ENCODE assay signal across 8 mouse cellular contexts in the genomic region with DNA sequence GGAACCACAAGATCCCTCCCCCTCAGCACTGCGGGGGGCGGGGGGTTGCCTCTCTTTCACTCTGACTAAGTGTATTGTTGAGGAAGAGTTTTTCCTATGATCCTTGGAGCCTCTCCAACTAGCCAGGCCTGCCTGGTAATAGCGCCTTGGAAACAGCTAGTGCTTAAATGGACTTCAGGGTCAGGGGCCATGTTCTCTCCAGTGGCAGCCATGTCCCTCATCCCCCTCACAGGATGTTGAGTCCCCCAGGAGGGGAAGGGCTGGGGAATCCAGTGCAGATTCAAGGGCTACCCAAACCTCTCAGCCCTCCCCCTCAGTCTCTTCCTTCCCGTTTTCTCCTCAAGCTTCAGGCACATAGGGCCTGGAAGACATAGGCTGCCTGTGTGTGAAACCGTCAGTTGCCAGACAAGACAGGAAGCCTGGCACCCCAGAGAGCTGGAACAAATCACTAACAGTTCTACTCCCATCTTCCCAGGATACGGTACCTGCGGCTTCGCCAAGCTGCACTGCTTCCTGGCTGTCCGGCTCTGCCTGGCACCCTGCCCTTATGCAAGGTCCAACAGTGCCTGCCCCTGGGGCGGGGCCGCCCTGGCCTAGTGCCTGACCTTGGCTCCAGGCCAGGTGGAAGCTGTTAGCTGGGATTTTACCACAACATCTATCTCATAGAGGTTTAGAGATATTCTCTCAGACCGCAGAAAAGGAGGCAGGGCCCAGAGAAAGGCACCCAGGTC. TPM values are rescaled to one million over a fixed set of nuclear protein-coding genes. Genes with fewer than 3 reads are reported as not detected.
DNase-seq lines count a peak whose midpoint lies in the region; ATAC-seq and TF ChIP-seq lines count a peak whose summit lies in the region.

Aldh3b1 (minus strand) TSS at position 598 of the 731 bp plus-strand sequence.

- H3K4me1 ChIP-seq in E14TG2a.4 (replicated peaks; ENCODE audit: low read depth, low read length), result peaks cover 43% of the 10 kb centered on the region
- H3K4me1 ChIP-seq in bone marrow, adult 2 months (ENCODE audit: control insufficient read depth, insufficient read depth, low read length), result peaks cover 20% of the 10 kb centered on the region
- H3K4me1 ChIP-seq in forebrain, embryonic 13.5 days, result peaks cover 20% of the 10 kb centered on the region
- H3K4me1 ChIP-seq in heart, embryonic 16.5 days (ENCODE audit: control insufficient read depth, insufficient read depth, low read length), result peaks cover 21% of the 10 kb centered on the region
- peaks cover 24% of the 10 kb centered on the region for H3K4me1 ChIP-seq in lung, adult 2 months (ENCODE audit: control insufficient read depth, insufficient read depth, low read length)
- peaks cover 23% of the 10 kb centered on the region for H3K4me1 ChIP-seq in olfactory bulb, adult 2 months (ENCODE audit: control insufficient read depth, insufficient read depth, low read length)

- peak within 1 kb of the TSS; percentile 71 for H3K4me3 ChIP-seq in E14TG2a.4 (replicated peaks; ENCODE audit: low read length)
- H3K4me3 ChIP-seq in bone marrow, adult 2 months (replicated peaks; ENCODE audit: control insufficient read depth, low read depth, low read length), result peak within 1 kb of the TSS; percentile 66
- no peak within 1 kb of the TSS for H3K4me3 ChIP-seq in forebrain, embryonic 13.5 days
- no peak within 1 kb of the TSS for H3K4me3 ChIP-seq in heart, embryonic 16.5 days (ENCODE audit: low read length)
- H3K4me3 ChIP-seq in lung, adult 2 months (replicated peaks; ENCODE audit: extremely low read depth, low read depth, low read length), result peak within 1 kb of the TSS; percentile 53
- no peak within 1 kb of the TSS for H3K4me3 ChIP-seq in olfactory bulb, adult 2 months (ENCODE audit: insufficient read depth, low read depth, low read length)

- H3K4me2 ChIP-seq in forebrain, embryonic 13.5 days, result no peak within 1 kb of the TSS
- H3K4me2 ChIP-seq in heart, embryonic 16.5 days (ENCODE audit: low read depth, low read length), result peak within 1 kb of the TSS; percentile 3; the same call in 1 of the 2 replicates

- ATAC-seq in forebrain, embryonic 13.5 days, result 0 out of 2 replicates have a peak, but pooled peaks have one; percentile 48
- peak; percentile 66 for ATAC-seq in heart, embryonic 16.5 days (replicated peaks; ENCODE audit: extremely low read depth, insufficient read depth, low FRiP score)
- ATAC-seq in activated CD4-positive, CD25-positive, alpha-beta regulatory T cell, adult 4 months, result no peak

- TF ChIP-seq CTCF in E14TG2a.4 (conservative IDR thresholded peaks at IDR 0.05; ENCODE audit: low read length), result no peak
- TF ChIP-seq CTCF in bone marrow, adult 2 months (IDR thresholded peaks at IDR 0.05; ENCODE audit: control insufficient read depth, insufficient read depth, low read length), result no peak
- TF ChIP-seq CTCF in lung, adult 2 months (IDR thresholded peaks at IDR 0.05; ENCODE audit: insufficient read depth, low read length), result no peak
- TF ChIP-seq CTCF in olfactory bulb, adult 2 months (IDR thresholded peaks at IDR 0.05; ENCODE audit: insufficient read depth, low read depth, low read length), result no peak

- 0 out of 2 replicates have a peak, but pooled peaks cover 6% of the 10 kb centered on the region for H3K27me3 ChIP-seq in E14TG2a.4 (ENCODE audit: insufficient read depth, low read length)
- H3K27me3 ChIP-seq in forebrain, embryonic 13.5 days, result 0 out of 2 replicates have a peak, but pooled peaks cover 5% of the 10 kb centered on the region
- H3K27me3 ChIP-seq in heart, embryonic 16.5 days (ENCODE audit: control insufficient read depth, insufficient read depth, low read length), result no peaks in the 10 kb centered on the region

- no peaks in the 10 kb centered on the region for H3K36me3 ChIP-seq in E14TG2a.4 (ENCODE audit: insufficient read depth, low read length)
- H3K36me3 ChIP-seq in forebrain, embryonic 13.5 days (ENCODE audit: poor library complexity, severe bottlenecking), result no peaks in the 10 kb centered on the region
- no peaks in the 10 kb centered on the region for H3K36me3 ChIP-seq in heart, embryonic 16.5 days (ENCODE audit: control insufficient read depth, insufficient read depth)

- peak within 1 kb of the TSS; percentile 82 for H3K27ac ChIP-seq in bone marrow, adult 2 months (ENCODE audit: control insufficient read depth, insufficient read depth, low read depth, low read length, poor library complexity)
- peak within 1 kb of the TSS; percentile 33; the same call in 1 of the 2 replicates for H3K27ac ChIP-seq in forebrain, embryonic 13.5 days
- peak within 1 kb of the TSS; percentile 77 for H3K27ac ChIP-seq in heart, embryonic 16.5 days (ENCODE audit: low read length)
- H3K27ac ChIP-seq in olfactory bulb, adult 2 months (ENCODE audit: insufficient read depth, low read depth, low read length), result peak within 1 kb of the TSS; percentile 9

- DNase-seq in kidney, postnatal 14 days, result peak; percentile 95
- DNase-seq in lung, adult 2 months, result peak; percentile 96

- H3K9me3 ChIP-seq in E14TG2a.4 (ENCODE audit: low read length), result no peaks in the 10 kb centered on the region
- no peaks in the 10 kb centered on the region for H3K9me3 ChIP-seq in forebrain, embryonic 13.5 days (replicated peaks)
- no peaks in the 10 kb centered on the region for H3K9me3 ChIP-seq in heart, embryonic 16.5 days (replicated peaks; ENCODE audit: control insufficient read depth, low read length)

- TF ChIP-seq POLR2A in bone marrow, adult 2 months (IDR thresholded peaks at IDR 0.05; ENCODE audit: borderline replicate concordance, control insufficient read depth, low read depth, low read length), result peak; percentile 46; the same call in 1 of the 2 replicates
- peak; percentile 61; the same call in 1 of the 2 replicates for TF ChIP-seq POLR2A in lung, adult 2 months (IDR thresholded peaks at IDR 0.05; ENCODE audit: borderline replicate concordance, extremely low read depth, low read depth, low read length)
- no peak for TF ChIP-seq POLR2A in olfactory bulb, adult 2 months (IDR thresholded peaks at IDR 0.05; ENCODE audit: insufficient read depth, low read depth, low read length)

- WGBS in bone marrow, adult 2 months, result 3% methylated on average over 12 of the region's 12 CpGs
- 62% methylated on average over 12 of the region's 12 CpGs for WGBS in forebrain, embryonic 13.5 days
- 29% methylated on average over 12 of the region's 12 CpGs for WGBS in heart, embryonic 16.5 days
- 4% methylated on average over 12 of the region's 12 CpGs for WGBS in lung, adult 2 months
- 35% methylated on average over 12 of the region's 12 CpGs for WGBS in olfactory bulb, adult 2 months

- H3K9ac ChIP-seq in forebrain, embryonic 13.5 days, result no peak within 1 kb of the TSS
- no peak within 1 kb of the TSS for H3K9ac ChIP-seq in heart, embryonic 16.5 days (ENCODE audit: low read length)

RNA-seq across cellular contexts. Expression of gene Aldh3b1, which starts in this region (rescaled TPM):
- 12.7 and 47.1 TPM in 2 replicates for polyA plus RNA-seq in bone marrow, adult 2 months (2011; ENCODE audit: insufficient read depth, insufficient read length, low replicate concordance, missing spikeins)
- 1.1 TPM in 2 replicates for polyA plus RNA-seq in forebrain, embryonic 13.5 days (2015; fragmentation: Nextera tagmentation; extraction: Ambion mirVana)
- 2.6 and 3.7 TPM in 2 replicates for polyA plus RNA-seq in heart, embryonic 16.5 days (2015; fragmentation: Nextera tagmentation; extraction: Ambion mirVana)
- polyA plus RNA-seq in lung, adult 2 months (2012; rRNA removed), result 71.9 and 85.0 TPM in 2 replicates
- not detected in 2 replicates for polyA plus RNA-seq in olfactory bulb, adult 2 months (2012; ENCODE audit: insufficient read depth, insufficient read length, low replicate concordance, missing spikeins)
- under 1 TPM in 1 of 2 experiments, not detected in 1; 0.83 TPM for polyA plus RNA-seq in activated CD4-positive, CD25-positive, alpha-beta regulatory T cell, adult 4 months (2017; shearing (Covaris generic))

Comparison
In these comparisons a context has a peak if more than half of its experiments do, and no peak if none do; other contexts are left out.
1. H3K4me3 ChIP-seq: peak in E14TG2a.4 (single experiment), bone marrow, adult 2 months (single experiment) and lung, adult 2 months (single experiment); none in forebrain, embryonic 13.5 days (single experiment), heart, embryonic 16.5 days (single experiment) and olfactory bulb, adult 2 months (single experiment).
2. H3K27ac ChIP-seq: peak in every context shown above with its lines; median percentile 82 in bone marrow, adult 2 months; 77 in heart, embryonic 16.5 days; 33 in forebrain, embryonic 13.5 days; 9 in olfactory bulb, adult 2 months.